Comparison of ENCODE assay signal across 10 mouse cellular contexts in the genomic region with DNA sequence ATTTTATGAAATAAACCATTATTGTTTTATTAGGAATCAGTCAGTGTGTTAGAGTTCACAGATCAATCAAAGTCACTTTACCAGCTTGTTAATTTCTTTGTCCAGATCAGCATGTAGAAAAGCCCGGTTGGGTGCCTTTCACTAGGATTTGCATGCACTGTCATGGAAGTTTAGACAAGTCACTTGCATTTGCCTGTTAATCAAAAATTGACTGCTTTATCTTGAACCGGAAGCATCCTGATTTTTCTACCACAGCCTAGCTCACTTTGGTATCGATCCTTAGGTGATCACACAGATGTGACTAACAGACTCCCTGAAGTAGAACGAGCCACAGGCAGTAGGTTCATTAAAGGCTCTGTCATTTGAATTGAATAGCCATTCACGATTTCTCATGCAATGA. TPM values are rescaled to one million over a fixed set of nuclear protein-coding genes. Genes with fewer than 3 reads are reported as not detected.
DNase-seq lines count a peak whose midpoint lies in the region; ATAC-seq and TF ChIP-seq lines count a peak whose summit lies in the region.
"Had no signal": no experiment of that assay in that cellular context is flagged by ENCODE, and none has a peak within 500 bp of the region (broad histone marks: within the 10 kb centered on the region; RNA-seq: fewer than 3 reads in every experiment).

No protein-coding gene starts in this region.

- H3K4me2 ChIP-seq in forebrain, embryonic 15.5 days (replicated peaks) = peak overlapping the region; percentile 60
- peak overlapping the region; percentile 40; the same call in 1 of the 2 replicates for H3K4me2 ChIP-seq in midbrain, embryonic 11.5 days

- in situ Hi-C loops in ES-E14 (cut with MboI; ENCODE audit: low sequenced_read_pairs in 2 of 2, unreplicated experiment in 2 of 2) = no loop called here

- ATAC-seq in forebrain, embryonic 15.5 days (replicated peaks) = no peak
- 0 out of 2 replicates have a peak, but pooled peaks have one; percentile 15 for ATAC-seq in midbrain, embryonic 11.5 days (ENCODE audit: low FRiP score)
- ATAC-seq in activated CD4-positive, CD25-positive, alpha-beta regulatory T cell, adult 4 months = no peak

- 2% methylated on average over 5 of the region's 5 CpGs for WGBS in forebrain, embryonic 15.5 days
- WGBS in midbrain, embryonic 11.5 days = 13% methylated on average over 5 of the region's 5 CpGs

- peak overlapping the region in 1 of 2 experiments; percentile 60; a peak in 1 of 4 replicates for H3K4me3 ChIP-seq in ES-E14 (ENCODE audit: insufficient read depth in 1 of 2, low read depth in 1 of 2, low read length in 2 of 2, poor library complexity in 1 of 2, severe bottlenecking in 1 of 2)
- peak overlapping the region; percentile 43 for H3K4me3 ChIP-seq in forebrain, embryonic 15.5 days
- H3K4me3 ChIP-seq in midbrain, embryonic 11.5 days (ENCODE audit: low read depth, low read length) = no peak overlapping the region

- H3K27me3 ChIP-seq in forebrain, embryonic 15.5 days = no peaks in the 10 kb centered on the region
- peaks cover 14% of the 10 kb centered on the region; the same call in 1 of the 2 replicates for H3K27me3 ChIP-seq in midbrain, embryonic 11.5 days (ENCODE audit: control insufficient read depth, insufficient read depth, low read length)

- H3K9ac ChIP-seq in ES-E14 (ENCODE audit: insufficient read depth, low read depth, low read length, poor library complexity, severe bottlenecking) = no peak overlapping the region
- peak overlapping the region; percentile 46; the same call in 1 of the 2 replicates for H3K9ac ChIP-seq in forebrain, embryonic 15.5 days (replicated peaks)
- no peak overlapping the region for H3K9ac ChIP-seq in midbrain, embryonic 11.5 days (ENCODE audit: low read length)

- H3K9me3 ChIP-seq in ES-E14 (ENCODE audit: control insufficient read depth, insufficient read depth, low read depth, low read length) = no peaks in the 10 kb centered on the region
- no peaks in the 10 kb centered on the region for H3K9me3 ChIP-seq in forebrain, embryonic 15.5 days
- H3K9me3 ChIP-seq in midbrain, embryonic 11.5 days (ENCODE audit: control insufficient read depth, low read length) = no peaks in the 10 kb centered on the region

- H3K27ac ChIP-seq in ES-E14 (ENCODE audit: insufficient read depth, low read depth, low read length, poor library complexity, severe bottlenecking) = no peak overlapping the region; the same call in 1 of the 2 replicates
- no peak overlapping the region for H3K27ac ChIP-seq in forebrain, embryonic 15.5 days (replicated peaks)
- H3K27ac ChIP-seq in midbrain, embryonic 11.5 days (ENCODE audit: low read depth, low read length) = no peak overlapping the region

- H3K4me1 ChIP-seq in ES-E14 (ENCODE audit: control insufficient read depth in 2 of 2, insufficient read depth in 2 of 2, low read length in 2 of 2, poor library complexity in 1 of 2) = peaks cover 0 to 24% of the 10 kb centered on the region in 2 experiments; a peak in 2 of 4 replicates
- H3K4me1 ChIP-seq in forebrain, embryonic 15.5 days = peaks cover 23% of the 10 kb centered on the region
- H3K4me1 ChIP-seq in midbrain, embryonic 11.5 days (ENCODE audit: control insufficient read depth, insufficient read depth, low read length) = no peaks in the 10 kb centered on the region

- DNase-seq in embryo, embryonic 9.5 days (ENCODE audit: extremely low spot score) = peak; percentile 25
- no peak for DNase-seq in embryo, embryonic 11 days
- DNase-seq in ES-E14 (ENCODE audit: low read depth, low spot score) = peak; percentile 31
- peak; percentile 87 for DNase-seq in midbrain, embryonic 11.5 days (ENCODE audit: low spot score, missing footprints)
- DNase-seq in frontal cortex, adult 2 months (ENCODE audit: extremely low spot score in 1 of 2, low spot score in 1 of 2) = no peak
- no peak for DNase-seq in urinary bladder, postnatal 10 days (ENCODE audit: low spot score)
- DNase-seq: kidney, postnatal 4 days had no signal

- H3K36me3 ChIP-seq in ES-E14 (ENCODE audit: control insufficient read depth, insufficient read depth, low read length, poor library complexity, severe bottlenecking) = no peaks in the 10 kb centered on the region
- no peaks in the 10 kb centered on the region for H3K36me3 ChIP-seq in forebrain, embryonic 15.5 days
- H3K36me3 ChIP-seq in midbrain, embryonic 11.5 days (ENCODE audit: control insufficient read depth, insufficient read depth, low read length) = no peaks in the 10 kb centered on the region

TF ChIP-seq in ES-E14, 5 proteins besides CTCF, POLR2A, EP300 and RAD21:
- TF ChIP-seq ZC3H11A (IDR thresholded peaks at IDR 0.05; ENCODE audit: borderline replicate concordance, low read depth, low read length) = no peak
- no peak for TF ChIP-seq HCFC1 (IDR thresholded peaks at IDR 0.05; ENCODE audit: borderline replicate concordance, insufficient read depth, low read length)
- no peak for TF ChIP-seq ZNF384 (IDR thresholded peaks at IDR 0.05; ENCODE audit: low read depth, low read length)
- no peak for TF ChIP-seq MAFK (IDR thresholded peaks at IDR 0.05; ENCODE audit: insufficient read depth, low read depth, low read length)
- TF ChIP-seq CHD2 (IDR thresholded peaks at IDR 0.05; ENCODE audit: low read depth, low read length) = no peak

RNA-seq across cellular contexts. Expression of gene Fam196b, which starts 0.8 kb away (rescaled TPM):
- 0.36 and 0.42 TPM in 2 replicates for total RNA-seq in ES-E14 (2012; rRNA removed)
- 1.9 and 2.2 TPM in 2 replicates for polyA plus RNA-seq in forebrain, embryonic 15.5 days (2015; fragmentation: Nextera tagmentation; extraction: Ambion mirVana)
- 0.72 and 0.79 TPM in 2 replicates for polyA plus RNA-seq in midbrain, embryonic 11.5 days (2014; fragmentation: Nextera tagmentation; extraction: Ambion mirVana)
- 1 to 10 TPM; 5.7 to 6.7 TPM for polyA plus RNA-seq in activated CD4-positive, CD25-positive, alpha-beta regulatory T cell, adult 4 months (2017; shearing (Covaris generic))
- 8.3 and 8.7 TPM in 2 replicates for polyA plus RNA-seq in frontal cortex, adult 2 months (2012; rRNA removed)
- polyA plus RNA-seq: heart, postnatal 0 days had no signal

Comparison
In these comparisons a context has a peak if more than half of its experiments do, and no peak if none do; other contexts are left out.
1. DNase-seq: peak in embryo, embryonic 9.5 days (single experiment), ES-E14 (single experiment) and midbrain, embryonic 11.5 days (single experiment); none in embryo, embryonic 11 days (single experiment), frontal cortex, adult 2 months (0 of 2) and urinary bladder, postnatal 10 days (single experiment).